Comparison of ENCODE assay signal across 8 mouse cellular contexts in the genomic region with DNA sequence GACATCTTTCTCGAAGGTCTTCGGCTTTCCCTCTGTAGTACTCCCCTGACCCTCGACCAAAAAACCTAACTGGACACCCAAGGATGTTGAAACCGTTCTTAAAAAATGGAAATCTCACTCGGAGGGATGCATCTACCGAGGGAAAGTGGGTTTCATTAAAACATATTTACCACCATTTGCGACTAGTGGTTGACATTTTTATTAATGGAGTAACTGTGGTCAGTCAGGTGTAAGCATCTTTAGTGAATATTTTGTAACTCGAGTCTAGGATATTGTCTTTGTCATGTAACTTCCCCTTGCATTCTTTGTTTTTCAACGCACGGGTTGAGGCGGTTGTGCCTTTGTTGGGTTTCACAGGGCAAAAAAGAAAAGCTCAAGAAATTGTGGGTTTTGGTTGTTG. TPM values are rescaled to one million over a fixed set of nuclear protein-coding genes. Genes with fewer than 3 reads are reported as not detected.
DNase-seq lines count a peak whose midpoint lies in the region; ATAC-seq and TF ChIP-seq lines count a peak whose summit lies in the region.

No protein-coding gene starts in this region.

- ATAC-seq in forebrain, embryonic 12.5 days (ENCODE audit: low FRiP score) = no peak
- no peak for ATAC-seq in liver, embryonic 12.5 days
- no peak for ATAC-seq in stomach, embryonic 16.5 days (ENCODE audit: insufficient read depth, low FRiP score)

- H3K27me3 ChIP-seq in heart, embryonic 10.5 days (ENCODE audit: insufficient read depth, poor library complexity, severe bottlenecking) = no peaks in the 10 kb centered on the region
- H3K27me3 ChIP-seq in E14TG2a.4 (ENCODE audit: insufficient read depth, low read length) = peaks cover 3% of the 10 kb centered on the region; the same call in 1 of the 2 replicates
- H3K27me3 ChIP-seq in forebrain, embryonic 12.5 days = no peaks in the 10 kb centered on the region
- H3K27me3 ChIP-seq in liver, embryonic 12.5 days (replicated peaks) = no peaks in the 10 kb centered on the region
- H3K27me3 ChIP-seq in stomach, embryonic 16.5 days (ENCODE audit: control insufficient read depth, insufficient read depth, low read length) = no peaks in the 10 kb centered on the region

- H3K27ac ChIP-seq in heart, embryonic 10.5 days = peak overlapping the region; percentile 100
- peak overlapping the region; percentile 100 for H3K27ac ChIP-seq in forebrain, embryonic 12.5 days
- H3K27ac ChIP-seq in liver, embryonic 12.5 days = peak overlapping the region; percentile 96
- peak overlapping the region; percentile 100 for H3K27ac ChIP-seq in stomach, embryonic 16.5 days (ENCODE audit: low read length)

- DNase-seq in heart, embryonic 10.5 days (ENCODE audit: low spot score) = no peak
- no peak for DNase-seq in heart, postnatal 36 days
- no peak for DNase-seq in adrenal gland, postnatal 10 days
- DNase-seq in left cerebral cortex, postnatal 4 days = no peak

- H3K9me3 ChIP-seq in heart, embryonic 10.5 days = no peaks in the 10 kb centered on the region
- H3K9me3 ChIP-seq in E14TG2a.4 (ENCODE audit: low read length) = no peaks in the 10 kb centered on the region
- H3K9me3 ChIP-seq in forebrain, embryonic 12.5 days = no peaks in the 10 kb centered on the region
- H3K9me3 ChIP-seq in liver, embryonic 12.5 days (replicated peaks) = no peaks in the 10 kb centered on the region
- no peaks in the 10 kb centered on the region for H3K9me3 ChIP-seq in stomach, embryonic 16.5 days (replicated peaks; ENCODE audit: control insufficient read depth, low read length)

- H3K4me2 ChIP-seq in forebrain, embryonic 12.5 days = peak overlapping the region; percentile 72
- H3K4me2 ChIP-seq in liver, embryonic 12.5 days = peak overlapping the region; percentile 80
- H3K4me2 ChIP-seq in stomach, embryonic 16.5 days (ENCODE audit: low read depth, low read length) = peak overlapping the region; percentile 69

- H3K36me3 ChIP-seq in heart, embryonic 10.5 days = peaks cover 16% of the 10 kb centered on the region
- H3K36me3 ChIP-seq in E14TG2a.4 (ENCODE audit: insufficient read depth, low read length) = peaks cover 15% of the 10 kb centered on the region
- peaks cover 9% of the 10 kb centered on the region for H3K36me3 ChIP-seq in forebrain, embryonic 12.5 days (replicated peaks)
- peaks cover 25% of the 10 kb centered on the region for H3K36me3 ChIP-seq in liver, embryonic 12.5 days
- H3K36me3 ChIP-seq in stomach, embryonic 16.5 days (ENCODE audit: control insufficient read depth, insufficient read depth, low read length) = no peaks in the 10 kb centered on the region

- H3K9ac ChIP-seq in forebrain, embryonic 12.5 days = peak overlapping the region; percentile 98
- H3K9ac ChIP-seq in liver, embryonic 12.5 days = peak overlapping the region; percentile 96
- peak overlapping the region; percentile 98 for H3K9ac ChIP-seq in stomach, embryonic 16.5 days (ENCODE audit: low read length)

- H3K4me1 ChIP-seq in heart, embryonic 10.5 days = peaks cover 7% of the 10 kb centered on the region; the same call in 1 of the 2 replicates
- peaks cover 37% of the 10 kb centered on the region for H3K4me1 ChIP-seq in E14TG2a.4 (replicated peaks; ENCODE audit: low read depth, low read length)
- H3K4me1 ChIP-seq in forebrain, embryonic 12.5 days = peaks cover 18% of the 10 kb centered on the region
- H3K4me1 ChIP-seq in liver, embryonic 12.5 days = peaks cover 41% of the 10 kb centered on the region
- H3K4me1 ChIP-seq in stomach, embryonic 16.5 days (ENCODE audit: control insufficient read depth, insufficient read depth, low read length) = peaks cover 14% of the 10 kb centered on the region; the same call in 1 of the 2 replicates

- no peak for TF ChIP-seq CTCF in E14TG2a.4 (conservative IDR thresholded peaks at IDR 0.05; ENCODE audit: low read length)

- 2% methylated on average over 11 of the region's 11 CpGs for whole genome bisulfite sequencing in heart, embryonic 10.5 days
- WGBS in forebrain, embryonic 12.5 days = under 1% methylated on average over 11 of the region's 11 CpGs
- under 1% methylated on average over 11 of the region's 11 CpGs for WGBS in liver, embryonic 12.5 days (ENCODE audit: insufficient replicate concordance)
- under 1% methylated on average over 11 of the region's 11 CpGs for WGBS in stomach, embryonic 16.5 days

- peak overlapping the region; percentile 95 for H3K4me3 ChIP-seq in heart, embryonic 10.5 days
- H3K4me3 ChIP-seq in E14TG2a.4 (replicated peaks; ENCODE audit: low read length) = peak overlapping the region; percentile 90
- peak overlapping the region; percentile 85 for H3K4me3 ChIP-seq in forebrain, embryonic 12.5 days (replicated peaks)
- peak overlapping the region; percentile 98 for H3K4me3 ChIP-seq in liver, embryonic 12.5 days
- peak overlapping the region; percentile 87 for H3K4me3 ChIP-seq in stomach, embryonic 16.5 days (replicated peaks; ENCODE audit: low read length)

- intact Hi-C loops in heart, postnatal 36 days (cut with DNase I) = loop anchor here (2.0 to 5.0 kb wide), 2 partner anchors 34 to 263 kb away; a partner anchor contains a TSS
- intact Hi-C loops in left cerebral cortex, postnatal 4 days (cut with DNase I) = no loop called here

RNA-seq across cellular contexts. Expression of a gene that starts 1.0 kb away (rescaled TPM):
- 144 and 177 TPM in 2 replicates for polyA plus RNA-seq in heart, embryonic 10.5 days (2016; fragmentation: Nextera tagmentation; extraction: Ambion mirVana)
- total RNA-seq in heart, postnatal 36 days (2021) = 10 to 100 TPM; 18.1 to 26.4 TPM
- polyA plus RNA-seq in forebrain, embryonic 12.5 days (2016; fragmentation: Nextera tagmentation; extraction: Ambion mirVana) = 337 and 341 TPM in 2 replicates
- 45.2 and 46.2 TPM in 2 replicates for polyA plus RNA-seq in liver, embryonic 12.5 days (2016; fragmentation: Nextera tagmentation; extraction: Ambion mirVana)
- 135 and 151 TPM in 2 replicates for polyA plus RNA-seq in stomach, embryonic 16.5 days (2015; fragmentation: Nextera tagmentation; extraction: Ambion mirVana)
- total RNA-seq in adrenal gland, postnatal 10 days (2021) = 10 to 100 TPM; 43.8 to 86.4 TPM
- 100 to 1,000 TPM; 192 TPM for total RNA-seq in left cerebral cortex, postnatal 4 days (2021)

RNA-seq across cellular contexts. Expression of a gene that starts 8.0 kb away (rescaled TPM):
- 55.4 and 57.8 TPM in 2 replicates for polyA plus RNA-seq in heart, embryonic 10.5 days (2016; fragmentation: Nextera tagmentation; extraction: Ambion mirVana)
- total RNA-seq in heart, postnatal 36 days (2021) = 10 to 100 TPM; 74.9 to 92.7 TPM
- polyA plus RNA-seq in forebrain, embryonic 12.5 days (2016; fragmentation: Nextera tagmentation; extraction: Ambion mirVana) = 99.8 and 106 TPM in 2 replicates
- 41.5 and 45.9 TPM in 2 replicates for polyA plus RNA-seq in liver, embryonic 12.5 days (2016; fragmentation: Nextera tagmentation; extraction: Ambion mirVana)
- polyA plus RNA-seq in stomach, embryonic 16.5 days (2015; fragmentation: Nextera tagmentation; extraction: Ambion mirVana) = 119 and 131 TPM in 2 replicates
- 100 to 1,000 TPM; 149 to 167 TPM for total RNA-seq in adrenal gland, postnatal 10 days (2021)
- 100 to 1,000 TPM; 105 to 113 TPM for total RNA-seq in left cerebral cortex, postnatal 4 days (2021)

RNA-seq across cellular contexts. Expression of a gene that starts 21.5 kb away (rescaled TPM):
- 1.1 TPM in 1 of 2 replicates, not detected in the other for polyA plus RNA-seq in heart, embryonic 10.5 days (2016; fragmentation: Nextera tagmentation; extraction: Ambion mirVana)
- not detected for total RNA-seq in heart, postnatal 36 days (2021)
- polyA plus RNA-seq in forebrain, embryonic 12.5 days (2016; fragmentation: Nextera tagmentation; extraction: Ambion mirVana) = not detected in 2 replicates
- not detected in 2 replicates for polyA plus RNA-seq in liver, embryonic 12.5 days (2016; fragmentation: Nextera tagmentation; extraction: Ambion mirVana)
- polyA plus RNA-seq in stomach, embryonic 16.5 days (2015; fragmentation: Nextera tagmentation; extraction: Ambion mirVana) = not detected in 2 replicates
- under 1 TPM in 1 of 2 experiments, not detected in 1; 0.85 TPM for total RNA-seq in adrenal gland, postnatal 10 days (2021)
- total RNA-seq in left cerebral cortex, postnatal 4 days (2021) = not detected

RNA-seq across cellular contexts. Expression of a gene that starts 33.2 kb away (rescaled TPM):
- polyA plus RNA-seq in heart, embryonic 10.5 days (2016; fragmentation: Nextera tagmentation; extraction: Ambion mirVana) = 16.6 and 18.0 TPM in 2 replicates
- 10 to 100 TPM in 1 of 2 experiments, 1 to 10 TPM in 1; 9.6 to 10.9 TPM for total RNA-seq in heart, postnatal 36 days (2021)
- 30.4 and 30.6 TPM in 2 replicates for polyA plus RNA-seq in forebrain, embryonic 12.5 days (2016; fragmentation: Nextera tagmentation; extraction: Ambion mirVana)
- 17.9 and 18.8 TPM in 2 replicates for polyA plus RNA-seq in liver, embryonic 12.5 days (2016; fragmentation: Nextera tagmentation; extraction: Ambion mirVana)
- polyA plus RNA-seq in stomach, embryonic 16.5 days (2015; fragmentation: Nextera tagmentation; extraction: Ambion mirVana) = 23.0 and 23.4 TPM in 2 replicates
- 10 to 100 TPM; 15.3 to 17.7 TPM for total RNA-seq in adrenal gland, postnatal 10 days (2021)
- total RNA-seq in left cerebral cortex, postnatal 4 days (2021) = 10 to 100 TPM; 16.2 to 17.6 TPM

RNA-seq across cellular contexts. Expression of a gene that starts 33.9 kb away (rescaled TPM):
- 410 and 487 TPM in 2 replicates for polyA plus RNA-seq in heart, embryonic 10.5 days (2016; fragmentation: Nextera tagmentation; extraction: Ambion mirVana)
- 10 to 100 TPM; 34.1 to 42.1 TPM for total RNA-seq in heart, postnatal 36 days (2021)
- 641 and 720 TPM in 2 replicates for polyA plus RNA-seq in forebrain, embryonic 12.5 days (2016; fragmentation: Nextera tagmentation; extraction: Ambion mirVana)
- 493 and 510 TPM in 2 replicates for polyA plus RNA-seq in liver, embryonic 12.5 days (2016; fragmentation: Nextera tagmentation; extraction: Ambion mirVana)
- polyA plus RNA-seq in stomach, embryonic 16.5 days (2015; fragmentation: Nextera tagmentation; extraction: Ambion mirVana) = 427 and 445 TPM in 2 replicates
- 100 to 1,000 TPM; 222 to 235 TPM for total RNA-seq in adrenal gland, postnatal 10 days (2021)
- 100 to 1,000 TPM; 120 to 152 TPM for total RNA-seq in left cerebral cortex, postnatal 4 days (2021)
